Mouse (Mus musculus) midbrain, embryonic 10.5 days (tissue): ENCODE data around the gene Zhx3. TPM values are rescaled to one million over a fixed set of nuclear protein-coding genes. Genes with fewer than 3 reads are reported as not detected.

Experiments
- DNase-seq: peaks from one replicate; pipeline ENCODE4 v3.0.0-alpha.2; 2017; ENCODE audit warnings: low spot score
- H3K27ac ChIP-seq: fragments of 300-500 bp; sonication (generic); replicated peaks from 2 replicates; pipeline ENCODE4 v1.5.1; 2016; ENCODE audit warnings: mild to moderate bottlenecking
- H3K27me3 ChIP-seq: fragments of 300-500 bp; sonication (generic); 2 replicates; pipeline ENCODE4 v1.6.1; 2016; ENCODE audit warnings: low read depth, mild to moderate bottlenecking; ENCODE audit not compliant: poor library complexity, severe bottlenecking
- H3K36me3 ChIP-seq: fragments of 300-500 bp; sonication (generic); 2 replicates; pipeline ENCODE4 v1.6.1; 2016; ENCODE audit warnings: mild to moderate bottlenecking, moderate library complexity
- H3K4me1 ChIP-seq: fragments of 300-500 bp; sonication (generic); 2 replicates; pipeline ENCODE4 v1.6.1; 2016
- H3K4me3 ChIP-seq: fragments of 300-500 bp; sonication (generic); 2 replicates; pipeline ENCODE4 v1.5.1; 2016; ENCODE audit warnings: mild to moderate bottlenecking, moderate library complexity
- H3K9me3 ChIP-seq: fragments of 300-500 bp; sonication (generic); replicated peaks from 2 replicates; pipeline ENCODE4 v1.6.1; 2016; ENCODE audit warnings: mild to moderate bottlenecking
- WGBS: fragments of 180-500 bp; shearing (Covaris S2); methylation state at CpG from one replicate; pipeline ENCODE4 v1.1.7; 2016; 5-methylcytosine and 5-hydroxymethylcytosine counted together
- polyA plus RNA-seq: library from polyadenylated mRNA; unstranded; fragments of >200 nt; fragmentation: Nextera tagmentation; extraction: Ambion mirVana; gene quantifications from 2 replicates; pipeline ENCODE4 v1.2.1, GENCODE M21; 2016

Zhx3 gene
- polyA plus RNA-seq, 1 experiment from 2014 or later = 5.9 TPM

- peaks cover 6% of the 10 kb centered on the region; the same call in 1 of the 2 replicates for H3K27me3 ChIP-seq
- DNase-seq = no peak
- H3K4me3 ChIP-seq = peak overlapping the region; percentile 94
- WGBS = 39% methylated on average over 17 of the region's 17 CpGs
- no peaks in the 10 kb centered on the region for H3K9me3 ChIP-seq
- peaks cover 47% of the 10 kb centered on the region for H3K4me1 ChIP-seq
- peak overlapping the region; percentile 100 for H3K27ac ChIP-seq
- H3K36me3 ChIP-seq = peaks cover 31% of the 10 kb centered on the region
Observed at GRCm38 (mm10) chr2:160729851-160730796, 142.7 kb downstream of the Zhx3 start.

- peaks cover 31% of the 10 kb centered on the region for H3K36me3 ChIP-seq
- DNase-seq = no peak
- WGBS = 88% methylated on average over 2 of the region's 2 CpGs
- no peak overlapping the region for H3K4me3 ChIP-seq
- H3K9me3 ChIP-seq = no peaks in the 10 kb centered on the region
- peaks cover 41% of the 10 kb centered on the region for H3K4me1 ChIP-seq
- H3K27me3 ChIP-seq = peaks cover 6% of the 10 kb centered on the region; the same call in 1 of the 2 replicates
- no peak overlapping the region for H3K27ac ChIP-seq
Observed at GRCm38 (mm10) chr2:160729436-160729835, 143.4 kb downstream of the Zhx3 start.

GRCm38 (mm10) chr2:160728972-160729371 lies 143.8 kb downstream of the Zhx3 start:
- Histone ChIP-seq H3K4me3 (no peak overlapping the region), H3K27ac (no peak overlapping the region), H3K27me3 (peaks cover 6% of the 10 kb centered on the region; the same call in 1 of the 2 replicates), H3K9me3 (no peaks in the 10 kb centered on the region), H3K36me3 (peaks cover 31% of the 10 kb centered on the region), H3K4me1 (peaks cover 36% of the 10 kb centered on the region)
- DNase-seq = no peak
- WGBS = 89% methylated on average over 3 of the region's 3 CpGs

- no peak for DNase-seq
- WGBS = 89% methylated on average over 6 of the region's 6 CpGs
- Histone ChIP-seq H3K36me3 (peaks cover 54% of the 10 kb centered on the region), H3K9me3 (no peaks in the 10 kb centered on the region), H3K4me3 (no peak overlapping the region), H3K27me3 (peaks cover 6% of the 10 kb centered on the region; the same call in 1 of the 2 replicates), H3K27ac (no peak overlapping the region), H3K4me1 (peaks cover 14% of the 10 kb centered on the region)
Observed at GRCm38 (mm10) chr2:160725877-160726864, 146.6 kb downstream of the Zhx3 start.

- Histone ChIP-seq H3K27ac (no peak overlapping the region), H3K4me3 (no peak overlapping the region), H3K36me3 (peaks cover 71% of the 10 kb centered on the region), H3K27me3 (no peaks in the 10 kb centered on the region), H3K9me3 (no peaks in the 10 kb centered on the region), H3K4me1 (no peaks in the 10 kb centered on the region)
- WGBS = 92% methylated on average over 5 of the region's 5 CpGs
- DNase-seq = no peak
Observed at GRCm38 (mm10) chr2:160724536-160724935, 148.3 kb downstream of the Zhx3 start.

GRCm38 (mm10) chr2:160723613-160724375 lies 149.0 kb downstream of the Zhx3 start:
- 96% methylated on average over 4 of the region's 4 CpGs for WGBS
- H3K36me3 ChIP-seq = peaks cover 78% of the 10 kb centered on the region
- no peaks in the 10 kb centered on the region for H3K4me1 ChIP-seq
- H3K27ac ChIP-seq = no peak overlapping the region
- no peak overlapping the region for H3K4me3 ChIP-seq
- no peaks in the 10 kb centered on the region for H3K9me3 ChIP-seq
- no peaks in the 10 kb centered on the region for H3K27me3 ChIP-seq
- no peak for DNase-seq

- DNase-seq = no peak
- no peak overlapping the region for H3K4me3 ChIP-seq
- WGBS = 88% methylated on average over 4 of the region's 4 CpGs
- no peaks in the 10 kb centered on the region for H3K4me1 ChIP-seq
- H3K27me3 ChIP-seq = no peaks in the 10 kb centered on the region
- H3K36me3 ChIP-seq = peaks cover 89% of the 10 kb centered on the region
- no peaks in the 10 kb centered on the region for H3K9me3 ChIP-seq
- H3K27ac ChIP-seq = no peak overlapping the region
Observed at GRCm38 (mm10) chr2:160722714-160723113, 150.1 kb downstream of the Zhx3 start.

GRCm38 (mm10) chr2:160718811-160719210 lies 154.0 kb downstream of the Zhx3 start:
- H3K27ac ChIP-seq = no peak overlapping the region
- no peaks in the 10 kb centered on the region for H3K4me1 ChIP-seq
- H3K9me3 ChIP-seq = no peaks in the 10 kb centered on the region
- DNase-seq = peak; percentile 9
- no peaks in the 10 kb centered on the region for H3K27me3 ChIP-seq
- 89% methylated on average over 3 of the region's 3 CpGs for WGBS
- H3K36me3 ChIP-seq = peaks cover 100% of the 10 kb centered on the region
- H3K4me3 ChIP-seq = no peak overlapping the region

GRCm38 (mm10) chr2:160717269-160717668 lies 155.5 kb downstream of the Zhx3 start:
- H3K4me3 ChIP-seq = no peak overlapping the region
- H3K4me1 ChIP-seq = no peaks in the 10 kb centered on the region
- peak; percentile 25 for DNase-seq
- H3K27me3 ChIP-seq = no peaks in the 10 kb centered on the region
- 77% methylated on average over 5 of the region's 5 CpGs for WGBS
- H3K36me3 ChIP-seq = peaks cover 100% of the 10 kb centered on the region
- no peaks in the 10 kb centered on the region for H3K9me3 ChIP-seq
- H3K27ac ChIP-seq = no peak overlapping the region

- no peak for DNase-seq
- no peak overlapping the region for H3K4me3 ChIP-seq
- no peaks in the 10 kb centered on the region for H3K9me3 ChIP-seq
- no peaks in the 10 kb centered on the region for H3K27me3 ChIP-seq
- no peak overlapping the region for H3K27ac ChIP-seq
- H3K36me3 ChIP-seq = peaks cover 99% of the 10 kb centered on the region
- no peaks in the 10 kb centered on the region for H3K4me1 ChIP-seq
- WGBS = 94% methylated on average over 4 of the region's 4 CpGs
Observed at GRCm38 (mm10) chr2:160715463-160716030, 157.3 kb downstream of the Zhx3 start.

- Histone ChIP-seq H3K4me1 (no peaks in the 10 kb centered on the region), H3K27ac (no peak overlapping the region), H3K4me3 (no peak overlapping the region), H3K9me3 (no peaks in the 10 kb centered on the region), H3K27me3 (no peaks in the 10 kb centered on the region), H3K36me3 (peaks cover 99% of the 10 kb centered on the region)
- no peak for DNase-seq
- WGBS = 98% methylated on average over 3 of the region's 3 CpGs
Observed at GRCm38 (mm10) chr2:160707673-160708072, 165.1 kb downstream of the Zhx3 start.

GRCm38 (mm10) chr2:160702824-160703223 lies 170.0 kb downstream of the Zhx3 start:
- DNase-seq = no peak
- H3K27me3 ChIP-seq = no peaks in the 10 kb centered on the region
- peaks cover 99% of the 10 kb centered on the region for H3K36me3 ChIP-seq
- no peaks in the 10 kb centered on the region for H3K9me3 ChIP-seq
- H3K27ac ChIP-seq = no peak overlapping the region
- H3K4me1 ChIP-seq = no peaks in the 10 kb centered on the region
- no peak overlapping the region for H3K4me3 ChIP-seq
